Mouse (Mus musculus) liver, adult 2 months (tissue): Measurements from ENCODE around the gene Clic3.

ENCODE experiments used
- CTCF ChIP-seq: fragments of 200-500 bp; IDR thresholded peaks from 2 replicates; pipeline ENCODE4 v1.5.1; 2011; ENCODE audit warnings: low read depth, low read length, control low read depth
- POLR2A ChIP-seq: fragments of 200-500 bp; IDR thresholded peaks from 2 replicates; pipeline ENCODE4 v1.6.1; 2011; ENCODE audit warnings: low read length, control low read depth; ENCODE audit not compliant: insufficient read depth; ENCODE audit errors: extremely low read depth

- TF ChIP-seq CTCF, result no peak
- no peak for TF ChIP-seq POLR2A
These were observed 9.4 kb downstream of the Clic3 start for GRCm38 (mm10) chr2:25465816-25466635.
